Mouse (Mus musculus): ENCODE data around the gene Dnajc17.

GRCm38 (mm10) chr2:119207961-119208343 is 643 bp downstream of the Dnajc17 start:
- TF ChIP-seq GATA1 (IDR thresholded peaks at IDR 0.05; ENCODE audit: borderline replicate concordance, low read length) = no peak
- no peak for TF ChIP-seq FLI1 (IDR thresholded peaks at IDR 0.05; ENCODE audit: low read length)

All from megakaryocyte, embryonic 14.5 days (primary cell).